Mouse (Mus musculus) adipose tissue, adult 10 weeks (tissue): Measurements from ENCODE around the gene Arhgef40. TPM values are rescaled to one million over a fixed set of nuclear protein-coding genes. Genes with fewer than 3 reads are reported as not detected.

Experiments
- polyA plus RNA-seq: library from polyadenylated mRNA; stranded (reverse); fragments of 350-450 nt; fragmentation: Illumina TruSeq; extraction: RNeasy Lipid Tissue Mini Kit (QIAGEN cat#74804); gene quantifications from one replicate; pipeline ENCODE4 v1.2.3, GENCODE M21; 2014; ENCODE audit warnings: low read depth, low replicate concordance

Arhgef40 gene
- polyA plus RNA-seq, result 99.4 TPM

GRCm38 (mm10) chr14:51984247-51985231, at the start of gene Arhgef40:
TSS of gene Arhgef40 (plus strand) at chr14:51984719.

GRCm38 (mm10) chr14:52015445-52016100, 31.1 kb downstream of the Arhgef40 start, which contains the start of gene Tmem253:
TSS of gene Tmem253 (plus strand) at chr14:52015658.

GRCm38 (mm10) chr14:52020486-52021137, 36.1 kb downstream of the Arhgef40 start, which contains the start of gene Zfp219:
TSS of gene Zfp219 (minus strand) at chr14:52020733.

GRCm38 (mm10) chr14:52042359-52042758, 57.8 kb downstream of the Arhgef40 start, which contains the start of gene Olfr221:
TSS of gene Olfr221 (minus strand) at chr14:52042459.

Other genes starting within 250 kb of the Arhgef40 start
- not detected for gene Ang4, start 211.1 kb upstream of the Arhgef40 start, polyA plus RNA-seq
- not detected for gene AY358078, start 184.7 kb upstream of the Arhgef40 start, polyA plus RNA-seq
- not detected for gene Ear6, start 131.0 kb upstream of the Arhgef40 start, polyA plus RNA-seq
- 20.3 TPM for gene Mettl17, start 99.9 kb upstream of the Arhgef40 start, polyA plus RNA-seq
- 0.77 TPM for gene Slc39a2, start 91.8 kb upstream of the Arhgef40 start, polyA plus RNA-seq
- 209 TPM for gene Ndrg2, start 70.6 kb upstream of the Arhgef40 start, polyA plus RNA-seq
- 21.8 TPM for gene Tppp2, start 66.3 kb upstream of the Arhgef40 start, polyA plus RNA-seq
- gene Rnase13, start 61.9 kb upstream of the Arhgef40 start, polyA plus RNA-seq, result 287 TPM
- 0.73 TPM for gene Tmem253, start 30.9 kb downstream of the Arhgef40 start, polyA plus RNA-seq
- gene Zfp219, start 36.0 kb downstream of the Arhgef40 start, polyA plus RNA-seq, result 41.8 TPM
- not detected for gene Olfr221, start 57.7 kb downstream of the Arhgef40 start, polyA plus RNA-seq
- 150 TPM for gene Hnrnpc, start 119.3 kb downstream of the Arhgef40 start, polyA plus RNA-seq
- gene Rpgrip1, start 126.0 kb downstream of the Arhgef40 start, polyA plus RNA-seq, result 10.8 TPM
- gene Supt16, start 212.7 kb downstream of the Arhgef40 start, polyA plus RNA-seq, result 29.6 TPM